Mouse (Mus musculus): ENCODE data around the gene Eif2ak2.

- TF ChIP-seq CTCF (IDR thresholded peaks at IDR 0.05; ENCODE audit: extremely low read depth, insufficient read depth, insufficient read length, insufficient replicate concordance) (no peak), POLR2A (IDR thresholded peaks at IDR 0.05; ENCODE audit: low read depth, low read length) (no peak)
These were observed at the start of gene Eif2ak2 for GRCm38 (mm10) chr17:78882401-78883112.
